Mouse (Mus musculus): ENCODE results near the gene Mapk1. TPM values are rescaled to one million over a fixed set of nuclear protein-coding genes. Genes with fewer than 3 reads are reported as not detected.
A peak's percentile ranks its signal among the peaks of the same experiment; 100 is the strongest.
"Not testable (repeated sequence)": the region's sequence is repeated elsewhere in the genome, so short reads cannot be mapped to it uniquely, and the experiment has no call there.

Gene Mapk1
- total RNA-seq (2021), result 10 to 100 TPM; 87.9 to 89.5 TPM
- long read RNA-seq, experiment 1, full-length matches to known transcripts, result 12 of 84 reads
- long read RNA-seq, experiment 1, partial matches to known transcripts, result 4 of 84 reads
- long read RNA-seq, experiment 1, other reads (novel, unspliced or antisense), result 68 of 84 reads
- long read RNA-seq, experiment 2, full-length matches to known transcripts, result 18 of 93 reads
- long read RNA-seq, experiment 2, partial matches to known transcripts, result 4 of 93 reads
- long read RNA-seq, experiment 2, other reads (novel, unspliced or antisense), result 71 of 93 reads

- intact Hi-C loops (cut with DNase I), result no loop called here
- peak; percentile 93 to 96 for DNase-seq
These were observed at the start of gene Mapk1 for GRCm38 (mm10) chr16:16983131-16983533. Gene Mapk1 (plus strand): TSS chr16:16983382.

- intact Hi-C loops (cut with DNase I), result no loop called here
- no peak for DNase-seq
These were observed 43.6 kb upstream of the Mapk1 start for GRCm38 (mm10) chr16:16939543-16939942.

GRCm38 (mm10) chr16:16941078-16941477 is 42.1 kb upstream of the Mapk1 start:
- intact Hi-C loops (cut with DNase I), result no loop called here
- no peak for DNase-seq

- intact Hi-C loops (cut with DNase I), result no loop called here
These were observed 24.6 kb upstream of the Mapk1 start for GRCm38 (mm10) chr16:16958575-16958974.

GRCm38 (mm10) chr16:16959907-16960306 is 23.3 kb upstream of the Mapk1 start:
- DNase-seq, result no peak
- intact Hi-C loops (cut with DNase I), result no loop called here

More at GRCm38 (mm10) chr16:16958575-16958974, 24.6 kb upstream of the Mapk1 start:
- no peak for DNase-seq

- intact Hi-C loops (cut with DNase I), result no loop called here
These were observed 18.0 kb upstream of the Mapk1 start for GRCm38 (mm10) chr16:16965149-16965548.

GRCm38 (mm10) chr16:16966290-16966689 is 16.9 kb upstream of the Mapk1 start:
- DNase-seq, result no peak
- intact Hi-C loops (cut with DNase I), result no loop called here

More at GRCm38 (mm10) chr16:16965149-16965548, 18.0 kb upstream of the Mapk1 start:
- no peak for DNase-seq

GRCm38 (mm10) chr16:16978061-16978460 is 5.1 kb upstream of the Mapk1 start:
- DNase-seq, result no peak
- intact Hi-C loops (cut with DNase I), result no loop called here

GRCm38 (mm10) chr16:16978765-16979164 is 4.4 kb upstream of the Mapk1 start:
- intact Hi-C loops (cut with DNase I), result no loop called here
- DNase-seq, result no peak

- intact Hi-C loops (cut with DNase I), result no loop called here
- no peak for DNase-seq
These were observed 546 bp upstream of the Mapk1 start for GRCm38 (mm10) chr16:16982636-16983035.

- peak in 1 of 2 experiments; percentile 29 for DNase-seq
- intact Hi-C loops (cut with DNase I), result no loop called here
These were observed 596 bp downstream of the Mapk1 start for GRCm38 (mm10) chr16:16983534-16984422.

GRCm38 (mm10) chr16:16984423-16984941 is 1.3 kb downstream of the Mapk1 start:
- DNase-seq, result no peak
- intact Hi-C loops (cut with DNase I), result no loop called here

- DNase-seq, result no peak
- intact Hi-C loops (cut with DNase I), result no loop called here
These were observed 4.1 kb downstream of the Mapk1 start for GRCm38 (mm10) chr16:16987248-16987647.

- DNase-seq, result no peak
- intact Hi-C loops (cut with DNase I), result no loop called here
These were observed 5.7 kb downstream of the Mapk1 start for GRCm38 (mm10) chr16:16988842-16989241.

GRCm38 (mm10) chr16:16990021-16990420 is 6.8 kb downstream of the Mapk1 start:
- DNase-seq, result no peak
- intact Hi-C loops (cut with DNase I), result no loop called here

GRCm38 (mm10) chr16:16994426-16995052 is 11.4 kb downstream of the Mapk1 start:
- intact Hi-C loops (cut with DNase I), result no loop called here
- DNase-seq, result no peak

GRCm38 (mm10) chr16:16996121-16996729 is 13.0 kb downstream of the Mapk1 start:
- intact Hi-C loops (cut with DNase I); DNase-seq: not testable (repeated sequence)

- intact Hi-C loops (cut with DNase I), result no loop called here
- DNase-seq, result no peak
These were observed 17.9 kb downstream of the Mapk1 start for GRCm38 (mm10) chr16:17001109-17001508.

GRCm38 (mm10) chr16:17007070-17007469 is 23.9 kb downstream of the Mapk1 start:
- intact Hi-C loops (cut with DNase I), result no loop called here
- DNase-seq, result no peak

GRCm38 (mm10) chr16:17010036-17010435 is 26.9 kb downstream of the Mapk1 start:
- no peak for DNase-seq
- intact Hi-C loops (cut with DNase I), result no loop called here
